Mouse (Mus musculus): ENCODE data around the gene Slc7a11. TPM values are rescaled to one million over a fixed set of nuclear protein-coding genes. Genes with fewer than 3 reads are reported as not detected.
A peak's percentile ranks its signal among the peaks of the same experiment; 100 is the strongest.

Slc7a11 gene
- total and polyA plus RNA-seq, 2 experiments from 2014 or later = 3.9 to 21.7 TPM

- no peak overlapping the region for H3K9ac ChIP-seq (replicated peaks; ENCODE audit: low read length, poor library complexity, severe bottlenecking)
- H3K4me1 ChIP-seq (ENCODE audit: insufficient read depth, low read length) = no peaks in the 10 kb centered on the region
- no peak overlapping the region for H3K4me2 ChIP-seq (ENCODE audit: low read depth, low read length, poor library complexity, severe bottlenecking)
- no peak overlapping the region for H3K27ac ChIP-seq (ENCODE audit: low read depth, low read length)
- no peaks in the 10 kb centered on the region for H3K27me3 ChIP-seq (ENCODE audit: insufficient read depth, low read length)
- no peak for TF ChIP-seq CTCF (IDR thresholded peaks at IDR 0.05)
- ATAC-seq (ENCODE audit: low FRiP score) (peak; percentile 38; the same call in 1 of the 2 replicates), DNase-seq (ENCODE audit: low spot score) (peak; percentile 43)
- H3K36me3 ChIP-seq (ENCODE audit: insufficient read depth, low read length) = no peaks in the 10 kb centered on the region
- H3K9me3 ChIP-seq (ENCODE audit: low read length) = no peaks in the 10 kb centered on the region
- no peak overlapping the region for H3K4me3 ChIP-seq (ENCODE audit: low read depth, low read length)
- 57% methylated on average over 17 of the region's 17 CpGs for WGBS
Observed at GRCm38 (mm10) chr3:50300002-50300951, 143.1 kb downstream of the Slc7a11 start.

DNA sequence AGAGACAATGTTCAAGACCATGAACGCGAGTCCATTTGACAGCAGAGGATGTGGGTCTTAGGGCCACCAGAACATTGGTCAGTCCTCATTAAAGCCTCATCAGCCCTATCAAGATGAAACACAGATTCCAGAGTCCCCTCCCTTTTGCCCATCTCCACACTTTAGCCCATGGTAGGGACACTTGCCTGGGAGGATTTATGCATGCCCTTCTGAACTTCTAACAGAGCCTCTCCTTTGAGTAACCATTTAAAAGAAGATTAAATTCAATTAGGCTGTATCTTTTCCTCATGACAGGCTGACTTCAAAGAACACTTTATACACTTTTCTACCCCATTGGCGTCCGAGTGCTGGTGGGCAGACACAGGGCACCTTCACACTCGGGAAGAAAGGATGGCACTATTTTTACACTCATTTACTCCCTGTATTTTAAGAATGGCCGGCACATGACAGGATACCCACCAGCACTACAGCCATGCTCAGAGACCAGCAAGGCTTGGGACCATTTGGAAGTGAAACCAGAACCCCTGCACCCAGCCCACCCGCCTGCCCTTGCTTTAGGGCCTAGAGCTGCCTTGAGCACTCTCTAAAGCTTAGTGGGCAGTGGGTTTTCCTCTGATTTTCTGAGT, 144.9 kb downstream of the Slc7a11 start:
- 62% methylated on average over 7 of the region's 7 CpGs for WGBS
- Histone ChIP-seq H3K36me3 (ENCODE audit: insufficient read depth, low read length) (no peaks in the 10 kb centered on the region), H3K9me3 (ENCODE audit: low read length) (no peaks in the 10 kb centered on the region), H3K4me2 (ENCODE audit: low read depth, low read length, poor library complexity, severe bottlenecking) (no peak overlapping the region), H3K27ac (ENCODE audit: low read depth, low read length) (no peak overlapping the region), H3K4me1 (ENCODE audit: insufficient read depth, low read length) (no peaks in the 10 kb centered on the region), H3K4me3 (ENCODE audit: low read depth, low read length) (no peak overlapping the region), H3K27me3 (ENCODE audit: insufficient read depth, low read length) (no peaks in the 10 kb centered on the region), H3K9ac (replicated peaks; ENCODE audit: low read length, poor library complexity, severe bottlenecking) (no peak overlapping the region)
- TF ChIP-seq CTCF (IDR thresholded peaks at IDR 0.05) = no peak
- ATAC-seq (ENCODE audit: low FRiP score) (no peak), DNase-seq (ENCODE audit: low spot score) (no peak)

DNA sequence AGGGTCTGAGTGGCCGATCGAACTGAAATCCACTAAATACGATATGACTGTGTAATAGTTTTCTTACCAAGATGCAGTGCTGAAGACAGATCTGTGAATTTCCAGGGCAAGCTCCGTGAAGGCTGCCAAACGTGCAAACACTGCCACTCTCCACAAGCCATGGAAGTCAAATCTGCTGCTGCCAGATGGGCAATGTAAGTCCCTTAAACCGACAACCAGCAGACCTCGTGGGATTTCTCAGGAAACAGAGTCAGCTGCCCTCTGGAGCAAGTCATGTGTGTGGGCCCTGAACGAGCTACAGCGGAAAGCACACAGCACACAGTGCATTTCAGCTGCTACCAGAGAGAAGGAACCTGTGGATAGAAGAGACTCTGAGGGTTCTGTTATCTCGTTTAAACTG, 146.5 kb downstream of the Slc7a11 start:
- no peak for TF ChIP-seq CTCF (IDR thresholded peaks at IDR 0.05)
- Histone ChIP-seq H3K4me2 (ENCODE audit: low read depth, low read length, poor library complexity, severe bottlenecking) (no peak overlapping the region), H3K36me3 (ENCODE audit: insufficient read depth, low read length) (no peaks in the 10 kb centered on the region), H3K4me3 (ENCODE audit: low read depth, low read length) (no peak overlapping the region), H3K4me1 (ENCODE audit: insufficient read depth, low read length) (no peaks in the 10 kb centered on the region), H3K27ac (ENCODE audit: low read depth, low read length) (no peak overlapping the region), H3K9ac (replicated peaks; ENCODE audit: low read length, poor library complexity, severe bottlenecking) (no peak overlapping the region), H3K27me3 (ENCODE audit: insufficient read depth, low read length) (no peaks in the 10 kb centered on the region), H3K9me3 (ENCODE audit: low read length) (no peaks in the 10 kb centered on the region)
- 75% methylated on average over 10 of the region's 10 CpGs for WGBS
- ATAC-seq (ENCODE audit: low FRiP score) = no peak
- peak; percentile 70 for DNase-seq (ENCODE audit: low spot score)

DNA sequence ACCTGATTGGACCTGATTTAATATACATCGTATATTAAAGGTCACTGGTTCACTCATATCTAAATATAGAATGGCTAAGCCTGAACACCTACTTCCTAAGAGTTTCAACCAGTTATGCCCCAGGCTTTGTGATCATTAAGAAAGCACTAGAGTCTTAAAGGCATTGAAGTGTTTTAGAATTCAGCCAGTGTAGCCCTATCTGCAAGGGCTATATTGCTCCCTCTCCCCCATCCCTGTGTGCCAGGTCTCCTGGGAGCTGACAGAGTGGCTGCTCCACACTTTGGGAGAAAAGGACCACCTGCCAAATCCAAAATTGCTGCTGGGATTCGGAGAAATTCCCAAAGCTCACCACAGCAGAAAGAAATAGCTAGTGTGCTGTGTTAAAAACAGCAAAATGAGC, 168.4 kb downstream of the Slc7a11 start:
- Histone ChIP-seq H3K9me3 (ENCODE audit: low read length) (no peaks in the 10 kb centered on the region), H3K36me3 (ENCODE audit: insufficient read depth, low read length) (no peaks in the 10 kb centered on the region), H3K27me3 (ENCODE audit: insufficient read depth, low read length) (no peaks in the 10 kb centered on the region), H3K4me1 (ENCODE audit: insufficient read depth, low read length) (peaks cover 6% of the 10 kb centered on the region; the same call in 1 of the 2 replicates), H3K9ac (replicated peaks; ENCODE audit: low read length, poor library complexity, severe bottlenecking) (no peak overlapping the region), H3K4me2 (ENCODE audit: low read depth, low read length, poor library complexity, severe bottlenecking) (no peak overlapping the region), H3K27ac (ENCODE audit: low read depth, low read length) (0 out of 2 replicates have a peak overlapping the region, but pooled peaks have one; percentile 9), H3K4me3 (ENCODE audit: low read depth, low read length) (no peak overlapping the region)
- WGBS = 57% methylated on average over 2 of the region's 2 CpGs
- no peak for TF ChIP-seq CTCF (IDR thresholded peaks at IDR 0.05)
- ATAC-seq (ENCODE audit: low FRiP score) (no peak), DNase-seq (ENCODE audit: low spot score) (peak; percentile 28)

DNA sequence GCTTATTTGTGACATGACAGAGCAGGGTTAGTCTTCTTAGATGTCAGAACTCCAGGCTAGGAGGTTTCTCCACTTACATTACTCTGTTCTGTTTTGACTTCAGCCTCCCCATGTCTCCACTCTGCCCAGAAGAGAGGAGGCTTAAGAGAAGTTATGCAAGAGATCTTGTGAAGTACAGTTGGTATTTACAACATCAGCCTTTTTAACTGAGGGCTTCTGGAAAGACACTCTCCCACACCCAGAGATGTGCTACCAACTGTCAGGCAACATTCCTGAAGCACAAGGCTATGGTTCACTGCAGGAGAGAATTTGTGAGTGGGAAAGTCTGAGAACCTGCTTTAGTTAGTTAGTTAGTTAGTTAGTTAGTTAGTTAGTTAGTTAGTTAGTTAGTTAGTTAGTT, 171.2 kb downstream of the Slc7a11 start:
- Histone ChIP-seq H3K4me3 (ENCODE audit: low read depth, low read length) (no peak overlapping the region), H3K9me3 (ENCODE audit: low read length) (no peaks in the 10 kb centered on the region), H3K9ac (replicated peaks; ENCODE audit: low read length, poor library complexity, severe bottlenecking) (no peak overlapping the region), H3K27ac (ENCODE audit: low read depth, low read length) (no peak overlapping the region), H3K4me1 (ENCODE audit: insufficient read depth, low read length) (peaks cover 6% of the 10 kb centered on the region; the same call in 1 of the 2 replicates), H3K4me2 (ENCODE audit: low read depth, low read length, poor library complexity, severe bottlenecking) (no peak overlapping the region), H3K27me3 (ENCODE audit: insufficient read depth, low read length) (no peaks in the 10 kb centered on the region), H3K36me3 (ENCODE audit: insufficient read depth, low read length) (no peaks in the 10 kb centered on the region)
- no peak for ATAC-seq (ENCODE audit: low FRiP score)
- DNase-seq (ENCODE audit: low spot score) = no peak
- TF ChIP-seq CTCF (IDR thresholded peaks at IDR 0.05) = no peak

DNA sequence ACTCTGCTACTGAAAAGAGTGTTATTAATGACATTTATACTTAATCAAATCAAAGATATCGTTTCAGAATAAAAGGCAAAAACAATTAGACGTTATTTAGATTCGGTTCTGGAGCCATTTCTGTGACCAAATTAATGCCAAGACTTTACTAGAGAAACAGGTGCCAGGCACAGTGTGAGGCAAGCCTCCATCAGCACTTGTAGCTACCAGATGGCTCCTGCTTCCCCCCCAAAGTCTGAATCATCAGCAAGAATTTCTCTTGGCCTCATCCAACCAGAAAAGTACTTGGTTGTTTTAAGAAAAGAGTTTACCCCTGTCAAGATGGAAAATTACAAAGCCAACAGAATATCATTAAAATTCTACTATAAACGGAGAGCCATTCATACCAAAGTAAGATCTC, 173.7 kb downstream of the Slc7a11 start:
- Histone ChIP-seq H3K4me3 (ENCODE audit: low read depth, low read length) (no peak overlapping the region), H3K4me2 (ENCODE audit: low read depth, low read length, poor library complexity, severe bottlenecking) (no peak overlapping the region), H3K27ac (ENCODE audit: low read depth, low read length) (no peak overlapping the region), H3K27me3 (ENCODE audit: insufficient read depth, low read length) (no peaks in the 10 kb centered on the region), H3K36me3 (ENCODE audit: insufficient read depth, low read length) (no peaks in the 10 kb centered on the region), H3K4me1 (ENCODE audit: insufficient read depth, low read length) (peaks cover under 1% of the 10 kb centered on the region; the same call in 1 of the 2 replicates), H3K9ac (replicated peaks; ENCODE audit: low read length, poor library complexity, severe bottlenecking) (no peak overlapping the region), H3K9me3 (ENCODE audit: low read length) (no peaks in the 10 kb centered on the region)
- WGBS = 87% methylated on average over 4 of the region's 4 CpGs
- ATAC-seq (ENCODE audit: low FRiP score) (no peak), DNase-seq (ENCODE audit: low spot score) (no peak)
- TF ChIP-seq CTCF (IDR thresholded peaks at IDR 0.05) = no peak

Data from midbrain, postnatal 0 days (tissue).